Mouse (Mus musculus) liver, embryonic 14.5 days (tissue): Measurements from ENCODE around the gene Phlpp1. TPM values are rescaled to one million over a fixed set of nuclear protein-coding genes. Genes with fewer than 3 reads are reported as not detected.

ENCODE experiments used
- ATAC-seq: fragments of 200-750 bp; cut with Nextera tagmentation; 2 replicates; pipeline ENCODE4 v1.8.0; 2017; ENCODE audit warnings: moderate number of reproducible peaks, mild to moderate bottlenecking, moderate library complexity; ENCODE audit not compliant: insufficient read depth
- DNase-seq, 3 experiments: peaks; one replicate each; pipeline ENCODE4 v3.0.0-alpha.2; 2012 to 2013; ENCODE audit warnings: low read depth in 3 of 3, low spot score in 3 of 3
- H3K27ac ChIP-seq: fragments of 300-500 bp; sonication (generic); 2 replicates; pipeline ENCODE4 v1.5.1; 2014; ENCODE audit warnings: moderate library complexity, mild to moderate bottlenecking, control low read depth, inconsistent platforms
- H3K27me3 ChIP-seq: fragments of 300-500 bp; sonication (generic); 2 replicates; pipeline ENCODE4 v1.6.1; 2014; ENCODE audit warnings: mild to moderate bottlenecking, low read length, moderate library complexity; ENCODE audit not compliant: control insufficient read depth, insufficient read depth
- H3K36me3 ChIP-seq: fragments of 300-500 bp; sonication (generic); replicated peaks from 2 replicates; pipeline ENCODE4 v1.6.1; 2014; ENCODE audit warnings: low read depth; ENCODE audit not compliant: control insufficient read depth, insufficient read depth
- H3K4me1 ChIP-seq, 2 experiments: fragments of 200-500 bp in 1 of 2; fragments of 300-500 bp in 1 of 2; sonication (generic) in 1 of 2; replicated peaks; 2 replicates each; pipeline ENCODE4 v1.6.1; 2012 to 2014; ENCODE audit warnings: antibody characterized with exemption in 1 of 2, inconsistent platforms in 1 of 2, low read length in 1 of 2; ENCODE audit not compliant: control insufficient read depth in 2 of 2, insufficient read depth in 2 of 2
- H3K4me2 ChIP-seq: fragments of 300-500 bp; sonication (generic); 2 replicates; pipeline ENCODE4 v1.6.1; 2014; ENCODE audit warnings: low read depth, mild to moderate bottlenecking, control low read depth, moderate library complexity
- H3K4me3 ChIP-seq, 2 experiments: fragments of 200-500 bp in 1 of 2; fragments of 300-500 bp in 1 of 2; sonication (generic) in 1 of 2; 2 replicates each; pipeline ENCODE4 v1.5.1; 2012 to 2014; ENCODE audit warnings: low read depth in 2 of 2, low read length in 2 of 2, mild to moderate bottlenecking in 2 of 2, control low read depth in 1 of 2, inconsistent platforms in 1 of 2, moderate library complexity in 1 of 2; ENCODE audit not compliant: insufficient read depth in 1 of 2
- H3K9ac ChIP-seq: fragments of 300-500 bp; sonication (generic); replicated peaks from 2 replicates; pipeline ENCODE4 v1.6.1; 2014; ENCODE audit warnings: mild to moderate bottlenecking, control low read depth, moderate library complexity
- H3K9me3 ChIP-seq: fragments of 300-500 bp; sonication (generic); 2 replicates; pipeline ENCODE4 v1.6.1; 2016; ENCODE audit warnings: low read length, mixed read lengths; ENCODE audit not compliant: control insufficient read depth
- CTCF ChIP-seq: IDR thresholded peaks from 2 replicates; pipeline ENCODE4 v1.5.1; 2016; ENCODE audit warnings: antibody characterized with exemption, low read depth, control low read depth
- EP300 ChIP-seq: IDR thresholded peaks from 2 replicates; pipeline ENCODE4 v1.6.1; 2016; ENCODE audit warnings: antibody characterized with exemption, low read depth
- WGBS: fragments of 180-500 bp; shearing (Covaris S2); extraction: QIAGEN DNeasy Blood & Tissue Kit; methylation state at CpG from one replicate; pipeline ENCODE4 v1.1.7; 2014; ENCODE audit not compliant: insufficient replicate concordance; 5-methylcytosine and 5-hydroxymethylcytosine counted together
- polyA plus RNA-seq, 2 experiments: library from polyadenylated mRNA; depleted of rRNA in 1 of 2; stranded (reverse) in 1 of 2; unstranded in 1 of 2; fragments of >200 nt; fragmentation: Nextera tagmentation in 1 of 2; extraction: Ambion mirVana in 1 of 2; gene quantifications; 2 replicates each; pipeline versions ENCODE4 v1.2.1 to v1.2.3; 2012 to 2014

The Phlpp1 gene
- polyA plus RNA-seq, 2 experiments: 0.94 to 1.2 TPM

GRCm38 (mm10) chr1:106243371-106243770, 71.8 kb downstream of the Phlpp1 start:
- ATAC-seq (no peak), DNase-seq (no peak)
- Histone ChIP-seq H3K4me2 (no peak overlapping the region), H3K9me3 (no peaks in the 10 kb centered on the region), H3K27ac (no peak overlapping the region), H3K9ac (no peak overlapping the region), H3K36me3 (no peaks in the 10 kb centered on the region), H3K4me1 (no peaks in the 10 kb centered on the region), H3K4me3 (no peak overlapping the region), H3K27me3 (no peaks in the 10 kb centered on the region)
- TF ChIP-seq CTCF: no peak
- TF ChIP-seq EP300: no peak
- WGBS: 72% methylated on average over 1 of the region's 1 CpGs

DNA sequence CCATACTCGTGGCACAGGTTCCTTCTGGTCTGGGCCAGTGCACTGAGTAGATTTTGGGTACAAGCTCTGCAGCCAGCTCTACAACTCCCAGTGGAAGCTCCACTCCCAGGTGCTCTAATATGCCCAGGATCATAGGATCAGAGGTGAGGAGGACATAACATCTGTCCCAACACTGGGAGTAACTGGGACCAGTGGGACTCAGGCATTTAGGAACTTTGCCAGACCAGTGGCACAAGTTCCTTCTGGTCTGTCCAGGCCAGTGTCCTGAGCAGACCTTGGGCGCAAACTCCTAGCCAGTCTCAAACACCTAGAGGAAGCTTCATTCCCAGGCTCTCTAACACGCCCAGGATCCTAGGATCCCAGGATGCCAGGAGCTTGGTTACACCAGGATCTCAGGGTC, 72.7 kb downstream of the Phlpp1 start:
- WGBS: 55% methylated on average over 3 of the region's 3 CpGs
- Histone ChIP-seq H3K9me3 (no peaks in the 10 kb centered on the region), H3K4me2 (no peak overlapping the region), H3K27ac (no peak overlapping the region), H3K4me3 (no peak overlapping the region), H3K36me3 (no peaks in the 10 kb centered on the region), H3K27me3 (no peaks in the 10 kb centered on the region), H3K4me1 (no peaks in the 10 kb centered on the region), H3K9ac (no peak overlapping the region)
- ATAC-seq: no peak
- TF ChIP-seq CTCF (no peak), EP300 (no peak)
- DNase-seq: no peak

DNA sequence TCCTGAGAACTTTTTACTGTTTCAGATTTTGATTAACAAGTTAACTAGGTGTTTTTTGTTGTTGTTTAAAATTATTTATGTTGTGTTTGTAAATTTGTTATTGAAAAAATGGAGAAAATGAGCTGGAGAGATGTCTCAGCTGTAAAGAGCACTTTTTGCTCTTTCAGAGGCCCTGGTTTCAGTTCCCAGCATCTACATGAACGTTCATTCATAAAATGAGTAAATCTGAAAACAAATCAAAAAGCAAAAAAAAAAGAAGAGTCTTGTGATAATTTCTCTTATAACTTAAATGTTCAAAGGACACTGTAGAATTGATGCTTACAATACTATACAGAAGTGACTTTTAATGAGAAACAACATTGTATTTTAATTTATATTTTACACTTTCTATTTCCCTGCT, 82.5 kb downstream of the Phlpp1 start:
- H3K27me3 ChIP-seq: no peaks in the 10 kb centered on the region
- no peak overlapping the region for H3K4me3 ChIP-seq
- no peaks in the 10 kb centered on the region for H3K9me3 ChIP-seq
- H3K36me3 ChIP-seq: no peaks in the 10 kb centered on the region
- no peaks in the 10 kb centered on the region for H3K4me1 ChIP-seq
- no peak for ATAC-seq
- WGBS: 34% methylated on average over 1 of the region's 1 CpGs
- no peak overlapping the region for H3K4me2 ChIP-seq
- DNase-seq: no peak
- no peak overlapping the region for H3K27ac ChIP-seq
- TF ChIP-seq CTCF (no peak), EP300 (no peak)
- H3K9ac ChIP-seq: no peak overlapping the region

GRCm38 (mm10) chr1:106257176-106257575, 85.6 kb downstream of the Phlpp1 start:
- TF ChIP-seq EP300: no peak
- no peak overlapping the region for H3K27ac ChIP-seq
- H3K4me3 ChIP-seq: no peak overlapping the region
- WGBS: 76% methylated on average over 1 of the region's 1 CpGs
- DNase-seq: no peak
- no peaks in the 10 kb centered on the region for H3K9me3 ChIP-seq
- H3K4me1 ChIP-seq: no peaks in the 10 kb centered on the region
- H3K36me3 ChIP-seq: no peaks in the 10 kb centered on the region
- no peak overlapping the region for H3K9ac ChIP-seq
- H3K4me2 ChIP-seq: no peak overlapping the region
- no peaks in the 10 kb centered on the region for H3K27me3 ChIP-seq
- no peak for ATAC-seq

GRCm38 (mm10) chr1:106268028-106268799, 96.7 kb downstream of the Phlpp1 start:
- Histone ChIP-seq H3K4me1 (no peaks in the 10 kb centered on the region), H3K4me2 (no peak overlapping the region), H3K9ac (no peak overlapping the region), H3K9me3 (no peaks in the 10 kb centered on the region), H3K27ac (no peak overlapping the region), H3K36me3 (no peaks in the 10 kb centered on the region), H3K4me3 (no peak overlapping the region), H3K27me3 (no peaks in the 10 kb centered on the region)
- TF ChIP-seq EP300 (no peak), CTCF (no peak)
- ATAC-seq (no peak), DNase-seq (no peak)
- 63% methylated on average over 6 of the region's 6 CpGs for WGBS
